Mouse (Mus musculus) left cerebral cortex, adult 2 months (tissue): Measurements from ENCODE around the gene Ep300. TPM values are rescaled to one million over a fixed set of nuclear protein-coding genes. Genes with fewer than 3 reads are reported as not detected.

Experiments
- DNase-seq, 2 experiments: peaks; one replicate each; pipeline ENCODE4 v3.0.0; 2021 to 2022; ENCODE audit warnings: low spot score in 2 of 2, mixed read lengths in 1 of 2; ENCODE audit errors: extremely low spot score in 1 of 2
- H3K27ac ChIP-seq: fragments of 200-600 bp; 2 replicates; pipeline ENCODE4 v1.8.1; 2022
- H3K4me3 ChIP-seq: fragments of 200-600 bp; 2 replicates; pipeline ENCODE4 v1.8.1; 2022
- CTCF ChIP-seq: fragments of 200-600 bp; IDR thresholded peaks from 2 replicates; pipeline ENCODE4 v1.8.1; 2022; ENCODE audit warnings: antibody characterized with exemption, mild to moderate bottlenecking, moderate library complexity
- intact Hi-C: fragments of 180-260 bp; cut with DNase I; formaldehyde crosslinking; loops from one replicate; pipeline ENCODE4 v1.15.1; 2025
- long read RNA-seq, 2 experiments: library from polyadenylated mRNA; stranded (forward); transcript quantifications; one replicate each; pipeline ENCODE4 v2.0.0; 2021; ENCODE audit warnings: borderline mapping rate in 2 of 2
- total RNA-seq, 2 experiments: library from RNA; stranded (reverse); gene quantifications; 2 replicates each; pipeline ENCODE4 v1.2.3; 2021

Ep300 gene
- 10 to 100 TPM; 76.0 to 77.3 TPM for total RNA-seq
- long read RNA-seq, experiment 1, full-length matches to known transcripts, result 4 of 9 reads
- long read RNA-seq, experiment 1, partial matches to known transcripts, result 3 of 9 reads
- long read RNA-seq, experiment 1, other reads (novel, unspliced or antisense), result 2 of 9 reads
- long read RNA-seq, experiment 2, full-length matches to known transcripts, result 2 of 14 reads
- long read RNA-seq, experiment 2, partial matches to known transcripts, result 11 of 14 reads
- long read RNA-seq, experiment 2, other reads (novel, unspliced or antisense), result 1 of 14 reads

DNA sequence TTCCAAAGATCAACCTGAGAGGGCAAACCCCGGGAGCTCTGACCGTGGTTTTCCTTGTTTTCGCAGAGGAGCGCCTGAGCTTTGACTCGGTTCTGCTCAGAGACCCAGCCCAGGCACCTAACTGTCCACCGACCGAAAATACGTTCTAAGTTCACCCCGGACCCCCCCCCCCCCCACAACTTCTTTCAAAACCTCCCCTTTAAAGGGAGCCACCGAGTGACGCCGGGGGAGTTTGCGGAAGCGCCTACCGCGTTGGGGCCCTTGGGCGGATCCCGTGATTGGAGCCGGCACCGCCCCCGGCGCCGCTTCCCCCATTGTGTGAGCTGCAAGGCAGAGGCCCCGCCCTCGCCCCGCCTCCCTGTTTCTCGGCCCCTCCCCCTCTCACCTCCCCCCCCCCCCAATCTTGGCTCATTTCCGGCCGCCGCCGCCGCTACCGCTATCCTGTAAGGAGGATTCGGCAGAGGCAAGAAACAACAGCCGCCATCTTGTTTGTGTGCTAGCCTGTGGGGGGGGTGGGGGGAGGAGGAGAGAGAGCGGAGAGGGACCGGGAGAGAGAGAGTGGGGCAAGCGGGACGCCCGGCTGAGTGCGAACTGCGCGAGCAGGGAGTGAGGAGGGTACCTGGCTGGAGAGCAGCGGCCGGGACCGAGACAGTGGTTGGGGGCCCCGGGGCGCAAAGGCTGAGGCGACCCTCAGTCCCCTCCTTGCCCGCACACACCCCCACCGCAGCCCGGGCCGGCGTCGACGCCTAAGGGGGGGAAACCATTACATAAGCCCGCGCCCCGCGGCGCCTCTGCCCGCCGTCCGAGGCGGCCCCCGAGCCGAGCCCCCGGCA is at the start of gene Ep300:
Gene Ep300 (plus strand): TSS at position 439 of the 833 bp plus-strand sequence.
- intact Hi-C loops, result loop anchor here (1.0 to 2.0 kb wide), 2 partner anchors 62 to 119 kb away; partner anchors contain the start of gene Rbx1
- DNase-seq, result peak; percentile 96 to 97
- peak within 1 kb of the TSS; percentile 79 for H3K4me3 ChIP-seq
- H3K27ac ChIP-seq, result peak within 1 kb of the TSS; percentile 100
- TF ChIP-seq CTCF, result no peak

GRCm38 (mm10) chr15:81535881-81536351 is 49.2 kb upstream of the Ep300 start:
- TF ChIP-seq CTCF, result no peak
- Histone ChIP-seq H3K4me3 (no peak overlapping the region), H3K27ac (no peak overlapping the region)
- intact Hi-C loops, result no loop called here
- peak; percentile 33 to 62 for DNase-seq

GRCm38 (mm10) chr15:81538149-81538548 is 47.0 kb upstream of the Ep300 start:
- DNase-seq, result no peak

DNA sequence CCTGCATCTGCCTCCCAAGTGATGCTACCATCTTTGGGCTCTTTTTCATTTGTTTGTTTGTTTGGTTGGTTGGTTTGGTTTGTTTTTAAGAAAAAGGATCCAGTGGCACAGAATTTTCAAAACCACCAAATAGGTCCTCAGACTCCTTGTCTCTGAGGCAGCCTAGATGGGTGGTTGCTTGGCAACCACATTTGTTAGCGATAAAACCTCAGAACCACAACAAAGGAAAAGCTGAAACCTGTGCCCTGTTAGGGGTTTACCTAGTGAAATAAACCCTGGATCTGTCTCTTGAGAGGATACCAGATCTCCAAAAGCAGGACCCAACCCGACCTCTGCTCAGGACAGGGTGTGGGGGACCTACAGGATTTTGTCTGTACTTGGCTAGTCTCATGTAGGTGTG is 45.6 kb upstream of the Ep300 start:
- H3K27ac ChIP-seq, result no peak overlapping the region
- intact Hi-C loops, result no loop called here
- no peak for TF ChIP-seq CTCF
- DNase-seq, result no peak
- H3K4me3 ChIP-seq, result no peak overlapping the region

More at GRCm38 (mm10) chr15:81538149-81538548, 47.0 kb upstream of the Ep300 start:
- no peak for TF ChIP-seq CTCF
- intact Hi-C loops, result no loop called here
- no peak overlapping the region for H3K4me3 ChIP-seq
- H3K27ac ChIP-seq, result no peak overlapping the region

DNA sequence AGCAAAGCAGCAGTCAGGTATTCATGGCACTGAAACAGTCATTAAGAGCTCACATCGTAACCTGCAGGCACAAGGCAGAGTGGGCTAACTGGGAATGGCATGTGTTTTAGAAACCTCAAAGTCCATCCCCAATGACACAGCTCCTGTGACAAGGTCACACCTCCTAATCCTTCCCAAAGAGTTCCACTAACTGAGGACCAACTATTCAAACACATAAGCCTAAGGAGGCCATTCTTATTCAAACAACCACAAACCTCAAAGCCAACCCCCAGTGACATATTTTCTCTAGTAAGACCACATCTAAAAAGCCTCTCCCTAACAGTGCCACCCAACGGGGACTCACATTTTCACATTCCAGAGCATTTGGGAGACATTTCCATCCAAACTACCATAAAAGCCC is 40.2 kb upstream of the Ep300 start:
- intact Hi-C loops, result no loop called here
- TF ChIP-seq CTCF, result no peak
- H3K4me3 ChIP-seq, result no peak overlapping the region
- DNase-seq, result no peak
- H3K27ac ChIP-seq, result no peak overlapping the region

- DNase-seq, result no peak
- intact Hi-C loops, result no loop called here
- no peak overlapping the region for H3K27ac ChIP-seq
- no peak for TF ChIP-seq CTCF
- H3K4me3 ChIP-seq, result no peak overlapping the region
These were observed 39.6 kb upstream of the Ep300 start for GRCm38 (mm10) chr15:81545387-81546176.

DNA sequence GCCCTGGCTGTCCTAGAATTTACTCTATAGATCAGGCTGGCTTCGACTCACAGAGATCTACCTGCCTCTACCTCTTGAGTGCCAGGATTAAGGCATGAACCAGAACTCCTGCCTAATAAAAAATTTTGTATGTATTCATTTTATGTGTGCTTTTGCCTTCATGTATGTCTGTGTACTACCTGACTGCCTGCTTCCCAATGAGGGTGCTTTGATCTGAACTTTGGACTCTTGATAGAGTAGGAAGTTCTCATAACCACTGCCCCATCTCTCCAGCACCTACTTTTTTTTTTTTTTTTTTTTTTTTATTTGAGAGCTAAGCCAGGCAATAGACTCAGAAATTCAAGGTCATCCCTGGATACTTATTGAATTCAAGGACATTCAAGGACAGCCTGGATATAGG is 31.7 kb upstream of the Ep300 start:
- DNase-seq, result no peak
- intact Hi-C loops, result no loop called here
- TF ChIP-seq CTCF, result no peak
- Histone ChIP-seq H3K4me3 (no peak overlapping the region), H3K27ac (no peak overlapping the region)

DNA sequence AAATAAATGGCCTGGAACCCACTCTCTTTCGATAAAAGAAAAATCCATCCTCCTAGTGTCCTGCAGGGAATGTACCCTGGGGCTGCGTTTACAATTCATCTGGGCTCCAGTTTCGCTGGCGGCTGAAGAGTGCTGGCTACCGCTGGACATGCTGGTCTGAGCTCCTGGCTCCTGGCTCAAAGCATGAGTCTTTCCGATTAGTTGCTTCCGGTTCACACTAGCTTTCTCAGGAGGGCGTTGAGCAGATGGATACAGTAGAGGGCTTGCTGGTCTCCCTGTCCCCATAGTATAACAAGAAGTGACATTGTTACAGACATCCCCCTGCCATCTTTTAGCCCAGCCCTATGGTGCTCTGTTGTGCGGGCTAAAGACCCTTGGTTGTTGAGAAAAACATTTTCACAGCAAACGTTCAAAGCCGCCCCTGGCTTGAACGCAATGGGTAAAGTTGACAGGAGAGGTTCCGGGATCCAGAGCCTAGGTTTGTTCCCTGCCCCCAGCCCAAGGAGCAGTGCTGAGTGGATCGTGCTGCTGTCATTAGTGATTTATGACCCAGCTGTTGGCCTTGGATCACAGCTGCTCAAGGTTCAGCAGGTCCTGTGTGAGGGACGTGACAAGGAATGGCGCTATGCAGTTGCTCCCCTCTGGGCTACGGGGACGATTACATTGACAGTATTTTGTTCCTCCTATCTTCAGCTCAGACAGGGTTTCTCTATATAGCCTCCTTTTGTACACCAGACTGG is 30.4 kb upstream of the Ep300 start:
- H3K4me3 ChIP-seq, result no peak overlapping the region
- no peak for TF ChIP-seq CTCF
- H3K27ac ChIP-seq, result no peak overlapping the region
- DNase-seq, result no peak
- intact Hi-C loops, result no loop called here

DNA sequence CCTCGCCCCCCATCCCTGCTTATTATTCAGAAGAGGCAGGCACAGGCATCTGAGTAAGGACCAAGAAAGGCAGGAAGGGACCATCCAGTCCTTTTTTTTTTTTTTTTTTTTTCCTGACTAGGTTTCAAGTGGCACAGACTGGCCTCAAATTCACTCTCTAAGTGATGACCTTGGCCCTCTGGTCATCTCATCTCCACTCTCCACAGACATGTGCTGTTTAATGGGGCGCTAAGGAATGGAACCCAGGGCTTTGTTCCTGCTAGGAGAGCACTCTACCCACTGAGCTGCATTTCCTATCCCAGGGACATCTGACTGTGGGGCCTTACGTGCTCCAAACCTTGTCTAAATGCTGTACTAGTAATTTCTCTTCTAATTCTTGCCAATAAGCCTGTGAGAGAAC is 29.2 kb upstream of the Ep300 start:
- Histone ChIP-seq H3K27ac (no peak overlapping the region), H3K4me3 (no peak overlapping the region)
- no peak for TF ChIP-seq CTCF
- no peak for DNase-seq
- intact Hi-C loops, result no loop called here

DNA sequence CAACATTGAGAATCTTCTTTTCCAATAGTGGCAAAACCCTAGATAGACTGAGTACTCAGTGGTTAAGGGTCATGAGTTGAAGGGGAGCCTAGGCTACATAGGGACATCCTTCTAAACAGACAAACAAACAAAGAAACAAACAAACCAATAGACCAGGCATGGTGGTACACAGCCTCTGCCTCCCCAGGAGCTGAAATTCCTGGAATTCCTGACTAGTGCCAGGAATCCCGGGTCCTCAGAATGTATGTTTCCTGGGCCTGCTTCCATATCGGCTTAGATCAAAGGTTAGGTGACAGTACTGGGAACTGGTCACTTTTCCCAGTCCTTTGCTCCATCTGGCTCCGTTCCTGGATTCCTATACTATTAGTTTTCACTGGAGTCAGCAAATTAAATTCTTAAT is 23.6 kb upstream of the Ep300 start:
- TF ChIP-seq CTCF, result no peak
- intact Hi-C loops, result no loop called here
- DNase-seq, result no peak
- H3K27ac ChIP-seq, result no peak overlapping the region
- H3K4me3 ChIP-seq, result no peak overlapping the region

- intact Hi-C loops, result no loop called here
- DNase-seq, result no peak
- no peak overlapping the region for H3K27ac ChIP-seq
- no peak for TF ChIP-seq CTCF
- H3K4me3 ChIP-seq, result no peak overlapping the region
These were observed 23.2 kb upstream of the Ep300 start for GRCm38 (mm10) chr15:81561996-81562395.
